Mouse (Mus musculus) hindbrain, embryonic 16.5 days (tissue): ENCODE data around the gene Gm17079. TPM values are rescaled to one million over a fixed set of nuclear protein-coding genes. Genes with fewer than 3 reads are reported as not detected.
"Not testable (repeated sequence)": the region's sequence is repeated elsewhere in the genome, so short reads cannot be mapped to it uniquely, and the experiment has no call there.

Experiments
- ATAC-seq: fragments of 200-750 bp; cut with Nextera tagmentation; 2 replicates; pipeline ENCODE4 v1.8.0; 2017; ENCODE audit warnings: moderate TSS enrichment, moderate library complexity
- H3K27ac ChIP-seq: fragments of 300-500 bp; sonication (generic); 2 replicates; pipeline ENCODE4 v1.5.1; 2014; ENCODE audit warnings: low read depth, mild to moderate bottlenecking, control low read depth, low read length, moderate library complexity
- H3K27me3 ChIP-seq: fragments of 300-500 bp; sonication (generic); replicated peaks from 2 replicates; pipeline ENCODE4 v1.6.1; 2014; ENCODE audit warnings: low read length; ENCODE audit not compliant: control insufficient read depth, insufficient read depth
- H3K36me3 ChIP-seq: fragments of 300-500 bp; sonication (generic); 2 replicates; pipeline ENCODE4 v1.6.1; 2014; ENCODE audit warnings: mild to moderate bottlenecking, low read length, moderate library complexity, mixed read lengths; ENCODE audit not compliant: control insufficient read depth, insufficient read depth
- H3K4me1 ChIP-seq: fragments of 300-500 bp; sonication (generic); 2 replicates; pipeline ENCODE4 v1.6.1; 2014; ENCODE audit warnings: low read depth, low read length; ENCODE audit not compliant: control insufficient read depth, insufficient read depth
- H3K4me2 ChIP-seq: fragments of 300-500 bp; sonication (generic); 2 replicates; pipeline ENCODE4 v1.6.1; 2014; ENCODE audit warnings: mild to moderate bottlenecking, low read length, control low read depth, moderate library complexity
- H3K4me3 ChIP-seq: fragments of 300-500 bp; sonication (generic); 2 replicates; pipeline ENCODE4 v1.5.1; 2014; ENCODE audit warnings: mild to moderate bottlenecking, low read length, control low read depth, moderate library complexity
- H3K9ac ChIP-seq: fragments of 300-500 bp; sonication (generic); 2 replicates; pipeline ENCODE4 v1.6.1; 2014; ENCODE audit warnings: low read depth, mild to moderate bottlenecking, control low read depth, low read length, moderate library complexity
- H3K9me3 ChIP-seq: fragments of 300-500 bp; sonication (generic); 2 replicates; pipeline ENCODE4 v1.6.1; 2014; ENCODE audit warnings: mild to moderate bottlenecking, low read length, moderate library complexity; ENCODE audit not compliant: control insufficient read depth
- WGBS: fragments of 180-500 bp; shearing (Covaris S2); extraction: QIAGEN DNeasy Blood & Tissue Kit; methylation state at CpG from one replicate; pipeline ENCODE4 v1.1.7; 2014; 5-methylcytosine and 5-hydroxymethylcytosine counted together
- polyA plus RNA-seq: library from polyadenylated mRNA; unstranded; fragments of >200 nt; fragmentation: Nextera tagmentation; extraction: Ambion mirVana; gene quantifications from 2 replicates; pipeline ENCODE4 v1.2.1, GENCODE M21; 2015

Gene Gm17079
- not detected in 2 replicates for polyA plus RNA-seq

- not testable (repeated sequence) for ATAC-seq, H3K9me3 ChIP-seq, H3K9ac ChIP-seq, H3K27me3 ChIP-seq, H3K27ac ChIP-seq, H3K4me2 ChIP-seq, H3K36me3 ChIP-seq, H3K4me1 ChIP-seq, H3K4me3 ChIP-seq
- 100% methylated on average over 1 of the region's 2 CpGs for WGBS
These were observed at the start of gene Gm17079 for GRCm38 (mm10) chr14:51695368-51695767. Gene Gm17079 (minus strand): TSS chr14:51695468.

- WGBS: 1% methylated on average over 42 of the region's 42 CpGs
- ATAC-seq: peak; percentile 42
- Histone ChIP-seq H3K4me2 (peak overlapping the region; percentile 62), H3K36me3 (no peaks in the 10 kb centered on the region), H3K4me1 (peaks cover 19% of the 10 kb centered on the region), H3K27me3 (peaks cover 37% of the 10 kb centered on the region), H3K9me3 (no peaks in the 10 kb centered on the region), H3K27ac (no peak overlapping the region), H3K4me3 (peak overlapping the region; percentile 44), H3K9ac (no peak overlapping the region)
These were observed 45.3 kb upstream of the Gm17079 start for GRCm38 (mm10) chr14:51740347-51741170.

GRCm38 (mm10) chr14:51739150-51739993 is 44.1 kb upstream of the Gm17079 start:
- 3% methylated on average over 23 of the region's 24 CpGs for WGBS
- Histone ChIP-seq H3K36me3 (no peaks in the 10 kb centered on the region), H3K9me3 (no peaks in the 10 kb centered on the region), H3K4me2 (peak overlapping the region; percentile 62), H3K4me1 (peaks cover 19% of the 10 kb centered on the region), H3K4me3 (peak overlapping the region; percentile 37), H3K27me3 (peaks cover 37% of the 10 kb centered on the region), H3K9ac (no peak overlapping the region), H3K27ac (no peak overlapping the region)
- no peak for ATAC-seq

DNA sequence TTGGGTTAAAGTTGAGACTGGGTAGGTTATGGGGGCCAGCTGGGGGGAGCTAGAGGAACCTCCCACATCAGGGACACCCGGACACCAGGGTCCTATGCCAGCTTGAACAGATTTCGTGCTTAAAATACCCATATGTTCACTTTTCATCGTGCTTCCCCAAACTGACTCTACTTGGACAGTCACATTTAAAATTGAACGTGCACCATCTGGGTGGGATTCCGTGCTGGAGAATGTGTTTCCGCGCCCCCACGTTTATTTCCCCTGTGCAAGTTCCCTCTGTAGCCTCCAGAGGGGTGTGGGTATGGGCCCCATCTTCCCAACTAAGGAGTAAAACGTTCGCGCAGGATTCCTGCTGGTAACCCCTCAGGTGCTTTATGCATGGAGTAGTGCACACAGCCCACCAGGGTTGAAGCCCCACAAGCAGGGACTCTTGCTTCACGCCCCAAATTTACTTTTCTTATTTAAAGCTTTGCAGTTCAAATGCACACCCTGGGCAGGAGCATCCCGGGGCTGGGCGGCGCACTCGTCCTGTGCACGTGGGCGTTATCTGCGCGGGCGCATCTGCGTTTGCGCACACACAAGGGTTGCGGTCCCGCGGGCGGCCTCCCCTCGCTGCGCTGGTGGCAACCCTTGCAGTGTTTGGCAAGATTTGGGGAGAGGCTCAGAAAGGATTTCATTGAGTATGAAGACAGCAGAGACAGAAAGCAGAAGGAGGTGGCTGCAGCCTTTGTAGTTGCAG is 43.3 kb upstream of the Gm17079 start:
- WGBS: 1% methylated on average over 29 of the region's 29 CpGs
- no peak for ATAC-seq
- peak overlapping the region; percentile 62 for H3K4me2 ChIP-seq
- H3K9ac ChIP-seq: 0 out of 2 replicates have a peak overlapping the region, but pooled peaks have one; percentile 23
- peaks cover 37% of the 10 kb centered on the region for H3K27me3 ChIP-seq
- H3K36me3 ChIP-seq: no peaks in the 10 kb centered on the region
- no peaks in the 10 kb centered on the region for H3K9me3 ChIP-seq
- peak overlapping the region; percentile 37 for H3K4me3 ChIP-seq
- H3K27ac ChIP-seq: no peak overlapping the region
- peaks cover 19% of the 10 kb centered on the region for H3K4me1 ChIP-seq

- H3K9me3 ChIP-seq: no peaks in the 10 kb centered on the region
- WGBS: 10% methylated on average over 12 of the region's 12 CpGs
- H3K9ac ChIP-seq: no peak overlapping the region
- peaks cover 19% of the 10 kb centered on the region for H3K4me1 ChIP-seq
- H3K4me3 ChIP-seq: no peak overlapping the region
- H3K27ac ChIP-seq: no peak overlapping the region
- no peak overlapping the region for H3K4me2 ChIP-seq
- peaks cover 37% of the 10 kb centered on the region for H3K27me3 ChIP-seq
- ATAC-seq: no peak
- H3K36me3 ChIP-seq: no peaks in the 10 kb centered on the region
These were observed 42.7 kb upstream of the Gm17079 start for GRCm38 (mm10) chr14:51737967-51738366.

DNA sequence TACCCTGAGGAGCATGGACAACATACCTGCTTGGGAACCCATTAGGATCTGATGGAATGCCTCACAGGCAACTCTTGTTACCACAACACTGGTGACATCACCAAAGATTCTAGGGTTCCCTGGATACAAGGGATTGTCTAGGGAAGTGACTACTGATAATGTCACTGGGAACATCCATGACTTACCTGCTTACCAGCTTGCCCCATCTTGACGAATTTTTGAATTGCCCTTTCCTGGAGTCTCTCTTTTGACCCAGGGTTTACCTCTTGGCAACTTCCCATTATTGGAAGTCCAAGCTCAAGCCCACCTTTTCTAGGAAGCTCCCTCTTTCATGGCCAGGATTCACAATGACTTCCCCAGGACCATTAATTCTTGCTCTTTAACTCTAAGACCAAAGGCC is 21.8 kb upstream of the Gm17079 start, which contains the start of gene Gm5800:
Gene Gm5800 (minus strand): TSS at position 101 of the 400 bp plus-strand sequence.
- H3K36me3 ChIP-seq: no peaks in the 10 kb centered on the region
- no peaks in the 10 kb centered on the region for H3K27me3 ChIP-seq
- H3K9me3 ChIP-seq: no peaks in the 10 kb centered on the region
- no peak for ATAC-seq
- H3K27ac ChIP-seq: no peak within 1 kb of the TSS
- H3K4me1 ChIP-seq: no peaks in the 10 kb centered on the region
- H3K4me2 ChIP-seq: no peak within 1 kb of the TSS
- 72% methylated on average over 1 of the region's 1 CpGs for WGBS
- H3K4me3 ChIP-seq: no peak within 1 kb of the TSS
- H3K9ac ChIP-seq: no peak within 1 kb of the TSS

GRCm38 (mm10) chr14:51677269-51677668 is 18.0 kb downstream of the Gm17079 start:
- Histone ChIP-seq H3K4me3 (no peak overlapping the region), H3K27ac (no peak overlapping the region), H3K4me2 (no peak overlapping the region), H3K9ac (no peak overlapping the region), H3K4me1 (no peaks in the 10 kb centered on the region), H3K27me3 (no peaks in the 10 kb centered on the region), H3K9me3 (no peaks in the 10 kb centered on the region), H3K36me3 (no peaks in the 10 kb centered on the region)
- 95% methylated on average over 5 of the region's 5 CpGs for WGBS
- ATAC-seq: no peak
